Mouse (Mus musculus) right cerebral cortex, adult 2 months (tissue): ENCODE results near the gene Zfp287.
"Not testable (repeated sequence)": the region's sequence is repeated elsewhere in the genome, so short reads cannot be mapped to it uniquely, and the experiment has no call there.

Experiments
- DNase-seq, 2 experiments: peaks; one replicate each; pipeline ENCODE4 v3.0.0; 2021 to 2022; ENCODE audit warnings: low spot score in 2 of 2

Zfp287 gene

DNA sequence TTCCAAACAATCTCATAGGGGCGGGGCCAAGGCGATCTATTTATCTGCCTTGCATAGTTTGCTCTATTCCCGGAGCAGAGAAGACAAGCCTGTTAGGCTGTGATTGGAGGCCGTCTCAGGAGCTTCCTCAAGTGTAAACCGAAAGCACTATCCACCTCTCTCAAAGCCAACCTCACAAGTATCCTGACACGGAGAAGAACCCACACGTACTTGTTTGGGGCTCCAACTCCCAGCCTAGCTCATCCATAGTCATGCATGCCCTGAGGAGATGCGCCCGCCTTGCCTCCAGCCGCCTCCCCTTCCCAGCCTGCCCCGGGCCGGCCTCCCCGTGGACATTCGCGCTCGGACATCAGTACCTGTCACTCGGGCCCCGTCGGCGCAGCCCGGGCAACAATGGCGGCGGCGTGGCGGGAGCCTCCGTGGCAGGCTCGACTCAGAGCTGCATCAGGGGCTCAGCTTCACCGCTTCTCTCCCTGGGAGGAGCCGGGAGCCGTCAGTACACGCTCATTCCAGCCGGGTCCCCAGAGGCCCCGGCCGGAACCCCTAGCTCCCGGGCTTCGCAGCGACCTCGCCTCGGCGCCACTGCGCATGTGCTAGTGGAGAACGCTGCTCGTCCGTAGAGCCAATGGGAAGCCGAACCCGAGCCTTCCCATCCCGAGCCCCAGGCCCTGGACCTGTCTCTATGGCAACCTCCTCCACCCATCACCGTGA is at the start of gene Zfp287:
Zfp287 (minus strand) TSS at position 595 of the 711 bp plus-strand sequence.
- DNase-seq, result peak; percentile 91 to 92

DNA sequence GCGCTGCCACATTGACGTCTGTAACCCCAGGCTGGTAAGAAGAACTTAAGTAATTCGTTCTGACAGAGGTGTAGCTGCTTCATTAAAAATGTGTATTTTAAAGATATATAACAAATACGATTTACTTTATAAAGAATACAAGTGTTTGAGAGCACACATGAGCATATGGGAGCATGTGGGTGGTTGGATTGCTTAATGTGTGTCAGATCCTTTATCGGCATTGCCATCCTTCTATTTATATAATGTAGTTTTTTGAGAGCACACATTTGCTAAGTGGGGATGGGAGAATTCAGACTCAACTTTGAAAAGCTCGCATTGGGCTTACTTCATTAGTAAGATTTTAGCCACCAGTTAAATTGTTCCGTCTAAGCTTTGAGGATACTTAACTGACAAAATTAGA is 44.8 kb upstream of the Zfp287 start:
- DNase-seq, result peak; percentile 31

DNA sequence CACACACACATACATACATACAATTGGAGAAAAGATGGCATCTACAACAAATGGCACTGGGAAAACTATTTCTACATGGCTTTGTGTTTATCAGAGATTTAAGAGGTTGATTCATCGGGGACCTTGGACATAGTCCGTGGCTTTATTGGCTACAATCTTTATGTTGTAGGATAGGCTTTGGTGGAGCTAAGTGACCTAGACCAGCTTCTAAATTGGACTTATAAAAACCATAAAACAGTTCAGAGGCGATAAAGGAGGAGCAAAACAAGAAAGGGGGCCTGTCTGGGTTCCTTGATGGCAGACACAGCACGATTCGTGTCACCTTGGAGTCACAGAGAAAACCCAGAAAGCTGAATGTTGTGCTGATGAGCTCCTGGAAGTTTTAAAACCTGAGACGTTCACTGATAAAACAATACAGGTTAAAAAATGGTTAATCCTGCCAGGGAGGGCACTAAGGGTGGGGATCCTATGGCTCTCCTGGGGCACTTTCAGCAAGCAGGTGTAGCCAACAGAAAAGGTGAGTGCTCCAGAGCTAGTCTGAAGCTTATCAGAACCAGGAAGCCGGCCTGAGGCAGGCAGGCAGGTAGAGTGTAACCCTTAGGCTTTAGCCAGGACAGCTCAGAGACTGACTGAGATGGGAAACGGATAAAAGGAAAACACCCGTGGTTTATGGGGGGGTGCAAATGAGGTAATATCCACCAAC is 29.2 kb upstream of the Zfp287 start:
- no peak for DNase-seq

DNA sequence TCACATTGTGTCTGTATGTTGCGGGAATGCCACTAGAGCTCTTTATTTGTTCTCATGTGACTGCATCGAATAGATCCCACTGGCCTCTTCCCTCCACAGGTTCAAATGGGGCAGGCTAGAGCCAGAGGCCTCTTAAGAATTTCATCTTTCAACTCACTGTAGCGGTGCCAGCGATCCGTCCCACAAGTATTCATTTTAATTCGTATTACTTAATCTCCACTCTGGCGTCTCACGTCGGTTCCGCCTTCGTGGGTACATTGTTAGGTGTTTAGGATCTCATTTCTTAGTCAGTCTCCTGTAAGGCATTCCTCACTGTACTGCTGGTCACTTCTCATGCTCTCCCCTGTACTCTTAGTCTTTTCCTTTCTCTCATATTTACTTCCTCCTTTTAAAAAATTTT is 26.8 kb upstream of the Zfp287 start:
- DNase-seq, result no peak

DNA sequence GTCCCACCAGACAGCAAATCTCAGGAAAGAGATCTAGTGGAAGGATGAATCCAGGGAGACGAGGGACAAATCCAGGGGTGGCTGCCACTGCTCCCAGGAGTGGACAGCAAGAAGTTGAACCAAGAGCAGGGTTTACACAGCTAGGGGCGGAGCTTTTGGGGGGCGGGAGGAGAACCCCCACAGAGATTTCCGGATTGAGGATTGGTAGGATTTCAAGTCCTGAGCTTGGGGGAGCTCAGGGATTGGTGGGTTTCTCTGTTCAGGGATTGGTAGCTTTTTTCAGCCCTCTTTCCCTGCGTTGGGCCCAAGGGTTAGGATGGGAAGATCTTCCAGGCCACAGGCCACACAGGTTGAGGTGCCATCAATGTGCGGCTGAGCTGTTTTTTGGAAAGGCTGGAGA is 26.2 kb upstream of the Zfp287 start:
- DNase-seq, result no peak

DNA sequence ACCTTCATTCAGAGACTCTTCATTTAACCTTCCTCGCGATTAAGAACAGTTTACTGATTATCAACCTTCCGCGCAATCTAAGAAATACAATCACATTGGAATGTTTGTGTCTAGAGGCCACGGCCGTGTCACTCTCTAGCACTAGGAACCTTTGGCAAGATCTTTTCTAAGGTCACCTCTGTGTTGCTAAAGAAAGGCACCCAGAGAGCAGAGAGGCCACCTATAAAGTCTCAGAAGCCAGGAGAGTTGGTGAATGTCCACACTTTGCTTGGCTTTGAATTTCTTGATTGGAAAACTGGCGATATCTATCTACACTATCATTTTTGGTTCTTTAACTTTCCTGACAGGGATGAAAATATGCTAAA is 25.4 kb upstream of the Zfp287 start:
- DNase-seq, result no peak

DNA sequence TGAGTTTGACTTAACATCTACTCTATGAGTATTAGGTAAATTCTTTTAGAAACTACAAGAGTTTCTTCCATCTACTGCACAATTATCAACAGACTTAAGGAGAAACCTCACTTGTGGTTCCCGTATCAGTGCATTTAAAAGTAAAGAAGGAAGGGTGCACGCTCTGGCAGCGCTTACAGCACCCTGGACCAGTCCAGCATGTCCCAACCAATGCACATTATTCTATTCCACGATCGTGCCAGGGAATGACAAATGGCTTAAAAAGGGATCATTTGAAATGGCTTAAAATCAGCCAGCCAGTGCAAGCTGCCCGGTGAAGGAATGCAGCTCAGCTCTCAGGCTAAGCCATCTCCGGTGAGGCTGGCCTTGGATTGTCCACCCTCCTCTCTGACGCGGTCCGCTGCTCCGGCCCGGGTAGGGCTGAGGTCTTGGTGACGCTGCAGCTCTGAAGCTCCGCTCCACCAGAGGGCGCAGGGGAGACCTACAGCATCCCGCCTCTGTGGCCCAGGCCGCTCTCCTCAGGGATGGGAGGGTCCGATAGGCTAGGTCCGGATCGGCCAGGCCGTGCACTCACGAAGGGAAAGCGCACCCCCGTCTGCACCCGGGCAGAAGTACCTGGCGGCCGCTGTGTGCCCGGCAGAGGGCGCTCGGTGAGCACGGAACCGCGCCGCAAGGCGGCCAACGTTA is 24.9 kb upstream of the Zfp287 start:
- peak; percentile 85 to 93 for DNase-seq

DNA sequence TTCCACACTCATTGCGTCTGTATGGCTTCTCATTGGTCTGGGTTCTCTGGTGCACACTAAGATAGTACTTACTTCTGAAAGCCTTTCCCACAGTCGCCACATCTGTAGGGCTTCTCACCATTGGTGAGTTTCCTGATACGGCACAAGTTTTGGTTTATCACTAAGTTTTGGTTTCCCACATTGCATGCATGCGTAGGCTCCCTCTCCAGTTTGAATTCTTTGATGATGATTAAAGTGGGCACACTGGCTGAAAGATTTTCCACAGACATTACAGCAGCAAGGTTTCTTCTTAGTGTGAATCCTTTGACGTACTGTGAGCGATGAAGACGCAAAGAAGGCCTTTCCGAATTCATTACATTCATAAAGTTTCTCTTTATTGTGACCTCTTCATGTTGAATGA is 21.1 kb upstream of the Zfp287 start, which contains the start of gene Gm10428:
Gm10428 (plus strand) TSS at position 321 of the 400 bp plus-strand sequence.
- no peak for DNase-seq

DNA sequence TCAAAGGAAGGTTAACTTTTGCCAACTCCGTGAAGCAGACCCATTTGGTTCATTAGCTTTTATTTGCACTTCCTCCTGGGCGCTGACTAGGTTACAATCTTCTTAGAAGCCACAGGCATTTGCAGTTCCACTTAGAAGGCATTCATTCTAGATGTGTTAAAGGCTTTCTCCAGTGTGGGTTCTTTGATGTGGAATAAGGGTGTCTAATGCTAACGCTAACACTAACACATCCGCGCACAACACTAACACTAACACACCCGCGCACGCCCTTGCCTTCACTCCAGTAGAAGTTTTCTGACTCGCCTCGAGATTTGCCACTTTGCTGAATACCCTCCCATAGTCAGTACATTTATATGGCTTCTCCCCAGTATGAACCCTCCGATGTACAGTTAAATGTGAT is 20.5 kb upstream of the Zfp287 start:
- no peak for DNase-seq

DNA sequence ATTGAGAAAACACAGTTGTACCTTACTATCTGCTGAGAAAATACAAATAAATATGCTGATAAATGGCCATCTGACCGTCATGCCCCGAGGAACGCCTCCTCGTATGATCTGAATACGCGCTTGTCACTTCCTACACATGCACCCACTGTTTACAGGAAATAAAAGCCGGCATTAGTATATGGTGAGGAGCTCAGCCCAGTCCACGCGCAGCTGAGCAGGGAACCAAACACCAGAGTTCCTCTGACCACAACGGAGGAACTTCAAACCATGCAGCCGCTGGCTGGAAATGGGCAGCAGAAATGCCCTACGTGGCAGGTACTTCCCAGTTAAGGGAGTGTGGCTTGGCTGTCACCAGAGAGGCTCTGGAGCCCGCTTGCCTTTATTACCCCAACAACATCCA is 17.7 kb upstream of the Zfp287 start:
- not testable (repeated sequence) for DNase-seq

DNA sequence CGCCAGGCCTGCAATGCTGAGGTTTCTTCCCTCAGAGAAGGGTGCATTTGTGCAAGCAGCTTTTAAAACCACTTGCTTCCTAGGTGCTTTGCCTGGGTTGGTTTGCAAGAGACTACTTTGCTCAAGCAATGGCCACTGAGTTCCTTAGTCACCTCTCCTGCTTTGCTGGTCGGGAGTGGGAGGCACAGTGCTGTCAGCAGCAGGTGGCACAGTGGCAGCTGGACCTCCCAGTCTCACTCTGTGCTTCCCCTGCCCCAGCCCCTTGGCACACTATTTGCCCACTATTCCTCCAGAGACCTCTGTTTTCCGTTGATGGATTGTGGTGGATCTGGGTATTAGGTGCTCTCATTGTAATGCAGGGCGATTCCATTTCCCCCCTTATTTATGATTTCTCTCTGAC is 16.4 kb upstream of the Zfp287 start:
- DNase-seq, result no peak

DNA sequence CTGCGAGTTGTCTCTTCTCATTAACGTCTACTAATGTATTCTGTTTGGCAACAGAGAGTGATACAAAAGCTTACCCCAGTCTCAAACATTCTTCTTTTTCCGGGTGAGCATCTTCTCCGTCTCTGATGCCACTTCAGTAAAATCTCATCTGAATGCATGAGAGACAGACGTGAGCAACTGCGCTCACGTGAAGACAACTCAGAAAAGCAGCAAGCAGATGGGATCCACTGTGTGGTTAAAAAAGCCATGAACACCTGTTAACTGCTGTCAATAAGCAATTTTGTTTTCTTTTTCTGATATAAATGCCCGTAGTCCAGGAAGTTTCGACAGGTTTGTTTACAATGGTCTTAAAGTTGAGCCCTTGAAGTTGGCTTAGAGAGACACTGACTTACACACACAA is 15.5 kb upstream of the Zfp287 start:
- DNase-seq, result no peak

DNA sequence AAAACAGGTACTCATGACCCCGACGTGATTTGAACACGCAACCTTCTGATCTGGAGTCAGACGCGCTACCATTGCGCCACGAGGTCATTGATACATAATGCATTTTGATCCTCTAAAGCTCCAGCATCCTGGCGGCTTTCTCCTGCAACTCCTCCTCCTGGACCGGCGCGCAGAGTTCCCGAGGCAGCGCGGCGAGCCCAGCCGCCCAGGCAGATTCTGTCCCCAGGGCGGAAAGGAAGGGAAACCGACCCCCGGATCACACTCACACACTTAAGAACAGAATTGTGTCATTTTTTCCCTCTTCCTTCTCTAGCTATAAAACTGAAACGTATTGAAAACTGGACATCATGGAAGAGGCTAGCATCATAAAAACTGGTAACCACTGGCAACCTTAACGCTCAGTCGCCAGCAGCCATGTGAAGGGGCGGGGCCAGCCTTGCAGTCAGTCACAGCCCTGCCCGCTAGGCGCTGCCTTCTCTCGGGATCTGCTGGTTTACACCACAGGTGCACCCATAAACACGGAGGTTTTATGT is 14.4 kb upstream of the Zfp287 start:
- DNase-seq, result peak; percentile 83 to 84

DNA sequence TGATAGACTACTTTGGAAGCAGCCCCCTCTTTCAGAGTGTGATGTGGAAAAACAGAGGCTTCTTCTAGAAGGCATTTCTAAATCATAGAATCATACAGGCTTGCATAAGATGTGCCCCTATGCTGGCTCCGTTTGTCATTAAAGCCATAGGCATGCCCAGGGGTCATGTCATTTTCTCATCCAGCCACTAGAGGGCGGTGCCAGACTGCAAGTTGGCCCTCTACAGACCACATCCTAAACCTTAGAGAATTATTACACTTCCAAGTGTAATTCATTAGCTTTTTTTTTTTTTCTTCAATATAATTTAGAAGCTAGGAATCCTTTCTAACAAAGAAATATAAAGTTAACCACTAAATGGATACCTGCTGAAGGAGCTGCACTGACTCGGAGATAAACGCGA is 12.4 kb upstream of the Zfp287 start:
- DNase-seq, result peak; percentile 81 to 82

DNA sequence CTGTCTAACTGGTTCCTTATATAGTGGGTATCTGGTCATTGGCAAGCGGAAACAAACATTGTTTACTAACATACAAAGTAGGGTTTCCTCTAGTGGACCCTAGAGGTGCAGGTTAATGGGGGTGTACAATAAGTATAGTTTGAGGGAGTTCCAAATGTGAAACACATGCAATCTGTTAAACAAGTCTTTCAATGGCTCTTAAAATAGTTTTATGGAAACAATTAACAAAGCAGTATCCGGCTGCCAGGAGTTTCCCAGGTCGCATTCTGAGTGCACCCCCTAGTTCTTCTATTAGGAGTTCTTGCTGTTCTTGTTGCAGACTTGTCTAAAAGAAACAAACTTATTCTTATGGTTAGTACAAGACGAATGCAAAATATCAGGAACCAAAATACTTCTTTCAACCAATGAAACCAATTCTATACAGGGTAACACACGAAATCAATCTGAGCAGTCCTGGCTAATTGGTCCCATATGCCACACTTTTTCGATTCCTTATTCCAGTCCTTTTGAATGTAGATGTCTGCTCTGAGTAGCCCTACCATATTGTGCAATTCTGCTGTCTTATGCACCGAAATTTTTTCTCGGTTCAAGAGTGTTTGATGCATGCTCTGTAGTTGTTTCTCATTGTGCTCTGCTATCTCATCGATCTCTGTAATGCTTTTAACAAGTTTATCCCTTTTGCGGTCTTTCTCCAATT is 10.7 kb upstream of the Zfp287 start:
- no peak for DNase-seq

DNA sequence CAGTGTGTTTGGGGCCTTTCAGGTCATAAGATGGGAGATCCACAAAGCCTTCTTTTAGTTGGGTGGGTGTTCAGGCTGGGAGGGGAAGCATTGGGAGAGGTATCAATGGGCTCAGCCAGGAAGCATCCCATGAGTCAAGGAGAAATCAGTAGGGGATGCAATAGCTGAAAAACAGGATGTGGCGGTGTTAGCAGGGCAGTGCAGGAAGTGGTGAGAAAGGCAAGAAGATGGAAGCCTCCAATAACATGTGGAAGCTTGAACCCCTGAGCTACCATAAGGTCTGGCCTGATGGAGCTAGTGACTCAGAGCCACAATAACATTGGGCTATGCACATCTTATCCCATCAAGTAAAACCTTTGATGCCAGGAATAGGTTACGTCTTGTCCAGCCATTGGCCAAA is 9.5 kb upstream of the Zfp287 start:
- no peak for DNase-seq

DNA sequence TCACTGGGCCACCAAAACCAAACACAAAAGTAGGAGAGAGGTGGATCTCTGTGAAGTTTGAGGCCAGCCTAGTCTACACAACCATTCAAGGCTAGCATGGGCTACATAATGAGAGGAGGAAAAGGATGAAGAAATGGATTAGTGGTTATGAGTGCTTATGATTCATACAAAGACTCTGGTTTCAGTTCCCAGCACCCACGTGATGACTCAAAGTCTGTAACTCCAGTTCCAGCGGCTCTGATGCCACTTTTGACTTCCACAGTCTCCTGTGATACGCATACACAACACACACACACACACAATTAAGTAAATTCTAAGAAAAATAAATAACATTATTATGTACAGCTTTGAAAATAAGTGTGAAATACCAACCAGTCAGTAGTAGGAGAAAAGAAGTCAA is 960 bp upstream of the Zfp287 start:
- DNase-seq, result no peak

DNA sequence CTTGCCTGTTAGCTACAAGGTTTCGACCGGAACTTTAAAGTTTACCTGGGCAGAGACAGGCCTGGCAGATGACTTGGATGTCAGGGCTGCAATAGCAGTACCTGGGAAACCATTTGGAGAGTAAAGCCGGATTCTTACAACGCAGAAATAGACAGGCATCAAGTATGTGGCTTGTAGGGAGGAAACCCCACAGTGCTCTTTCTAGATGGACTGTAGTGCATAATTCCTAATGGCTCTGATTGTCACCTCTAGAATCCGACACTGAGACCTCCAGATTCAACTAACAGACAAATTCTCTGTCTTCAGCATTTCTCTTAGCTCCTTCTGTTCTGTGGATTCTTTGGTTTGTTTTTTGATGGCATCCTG is 300 bp upstream of the Zfp287 start:
- DNase-seq, result no peak

DNA sequence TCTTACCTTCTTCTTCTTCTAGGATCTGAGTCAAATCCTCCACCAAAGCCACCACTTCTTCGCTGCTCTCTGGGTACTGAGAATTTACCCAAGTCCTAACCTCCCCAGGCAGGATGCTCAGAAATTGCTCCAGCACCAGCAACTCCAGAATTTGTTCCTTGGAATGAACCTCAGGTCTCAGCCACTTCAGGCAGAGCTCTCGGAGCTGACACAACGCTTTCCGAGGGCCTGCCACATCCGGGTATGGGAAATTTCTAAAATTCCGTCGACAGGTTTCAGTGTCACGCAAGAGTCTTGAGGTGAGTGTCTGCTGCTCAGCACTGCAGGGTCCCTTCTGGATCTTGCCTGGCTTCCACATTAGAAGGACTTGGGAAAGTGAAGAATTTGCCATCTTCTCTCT is 3.4 kb downstream of the Zfp287 start:
- no peak for DNase-seq

DNA sequence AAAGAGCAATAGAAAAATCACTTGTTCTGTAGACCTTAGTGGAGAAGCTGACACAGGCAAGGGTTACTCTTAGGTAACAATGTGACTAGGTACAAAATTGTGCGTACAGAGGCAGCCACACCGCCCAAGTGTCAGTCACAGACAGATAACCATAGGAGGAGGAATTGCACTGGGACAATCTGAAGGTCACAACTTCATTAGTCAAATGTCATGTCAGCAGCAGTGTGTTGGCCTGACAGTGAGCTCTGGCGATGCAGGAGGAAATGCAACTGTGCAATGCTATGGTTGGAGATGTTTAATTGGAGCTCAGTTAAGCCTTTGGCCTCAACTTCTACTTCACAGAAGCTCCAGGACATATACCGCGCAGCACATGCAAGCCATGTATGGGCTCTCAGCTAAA is 21.0 kb downstream of the Zfp287 start:
- no peak for DNase-seq

DNA sequence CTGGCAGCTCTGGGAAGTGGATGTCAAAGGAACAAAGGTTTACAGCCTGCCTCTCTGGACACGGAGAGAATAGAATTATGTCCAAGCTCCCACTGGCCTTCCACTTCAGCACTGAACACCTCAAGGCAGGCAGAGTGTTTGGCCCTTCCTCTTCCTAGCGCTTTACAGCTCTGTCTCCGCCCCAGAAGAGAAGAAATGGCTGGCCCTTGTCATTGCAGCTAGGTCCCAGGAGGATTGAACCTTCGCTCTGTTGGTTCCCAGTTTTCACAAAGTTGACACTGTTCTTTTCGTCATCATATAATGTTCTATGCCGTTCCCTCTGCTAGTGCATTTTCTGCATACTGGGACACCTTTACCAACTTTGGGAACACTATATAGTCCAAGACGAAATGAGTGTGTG is 23.5 kb downstream of the Zfp287 start:
- DNase-seq, result no peak

DNA sequence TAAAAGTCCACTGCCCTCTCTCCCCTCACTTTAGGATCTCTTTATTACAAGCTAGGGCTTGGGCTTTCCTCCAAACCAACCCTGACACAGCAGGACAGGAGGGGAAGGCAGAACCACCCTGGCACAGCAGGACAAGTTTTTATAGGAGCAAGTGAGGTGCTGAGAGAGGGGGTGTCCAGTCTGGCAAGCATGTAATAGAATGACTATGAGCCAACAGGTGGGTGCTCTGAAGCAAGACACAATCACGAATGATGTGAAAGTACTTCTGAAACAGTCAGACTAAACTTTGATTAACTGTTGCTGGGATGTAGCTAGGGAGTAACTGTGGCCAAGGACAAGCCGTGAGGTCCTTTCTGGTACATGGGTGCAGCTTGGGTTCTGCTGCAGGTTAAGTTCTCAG is 25.6 kb downstream of the Zfp287 start:
- DNase-seq, result no peak
